In the genomic region with DNA sequence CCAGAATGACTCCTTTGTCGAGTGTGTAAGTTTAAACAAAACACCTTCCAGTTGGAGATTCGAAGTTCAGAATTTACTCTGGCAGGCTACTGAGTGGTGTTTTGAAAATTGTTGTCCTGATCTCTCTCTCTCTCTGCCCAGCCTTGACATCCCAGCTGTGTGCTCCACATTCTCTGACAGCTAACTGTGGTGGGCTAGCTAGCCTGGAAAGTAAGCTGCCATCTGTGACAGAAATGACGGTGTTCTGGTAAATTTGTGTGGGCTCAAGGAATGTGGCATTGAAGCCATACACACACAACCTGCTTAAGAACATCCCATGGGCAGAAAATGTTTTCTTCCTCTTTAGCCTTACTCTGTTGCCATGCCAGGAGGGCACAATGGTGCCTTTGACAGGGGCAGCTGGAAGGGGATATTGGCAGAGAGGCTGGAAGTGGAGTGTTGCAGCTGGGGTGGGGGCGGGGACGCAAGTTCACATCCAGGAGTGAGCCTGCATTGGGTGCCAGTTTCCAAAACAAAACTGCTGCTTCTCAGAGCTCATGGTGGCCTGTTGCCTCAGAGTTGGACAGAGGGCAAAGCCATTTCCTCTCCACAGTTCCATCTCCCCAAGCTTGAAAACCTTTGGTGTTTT, we compare ENCODE assay signal across 15 mouse cellular contexts.
DNase-seq lines count a peak whose midpoint lies in the region; ATAC-seq and TF ChIP-seq lines count a peak whose summit lies in the region.
"Had no signal": no experiment of that assay in that cellular context is flagged by ENCODE, and none has a peak within 500 bp of the region (broad histone marks: within the 10 kb centered on the region; RNA-seq: fewer than 3 reads in every experiment).

No protein-coding gene starts in this region.

- TF ChIP-seq CTCF in hindbrain, postnatal 0 days (IDR thresholded peaks at IDR 0.05; ENCODE audit: low read depth), result no peak

- H3K27ac ChIP-seq in hindbrain, postnatal 0 days, result peak overlapping the region; percentile 72
- H3K27ac ChIP-seq in hindbrain, embryonic 12.5 days, result no peak overlapping the region
- no peak overlapping the region for H3K27ac ChIP-seq in midbrain, embryonic 16.5 days (ENCODE audit: low read length)
- H3K27ac ChIP-seq in midbrain, embryonic 10.5 days (replicated peaks), result no peak overlapping the region
- H3K27ac ChIP-seq: stomach, embryonic 15.5 days had no signal

- peak; percentile 68 for DNase-seq in hindbrain, postnatal 0 days (ENCODE audit: low spot score)
- no peak for DNase-seq in midbrain, embryonic 10.5 days (ENCODE audit: low spot score)
- DNase-seq in layer of hippocampus, adult 9-11 months, result peak; percentile 74
- DNase-seq in right cerebral cortex, postnatal 25 days, result peak; percentile 49
- no peak for DNase-seq in cerebellum, adult 11-12 months
- no peak for DNase-seq in adrenal gland, postnatal 4 days (ENCODE audit: low spot score in 2 of 2)
- DNase-seq: adrenal gland, postnatal 25 days; heart, postnatal 4 days; liver; lung, postnatal 4 days had no signal

- WGBS in hindbrain, postnatal 0 days, result 57% methylated on average over 5 of the region's 5 CpGs
- WGBS in hindbrain, embryonic 12.5 days, result 79% methylated on average over 5 of the region's 5 CpGs
- 71% methylated on average over 5 of the region's 5 CpGs for WGBS in midbrain, embryonic 16.5 days
- WGBS in midbrain, embryonic 10.5 days, result 86% methylated on average over 5 of the region's 5 CpGs

- no peaks in the 10 kb centered on the region for H3K9me3 ChIP-seq in hindbrain, postnatal 0 days (ENCODE audit: low read length)
- H3K9me3 ChIP-seq in hindbrain, embryonic 12.5 days (replicated peaks), result no peaks in the 10 kb centered on the region
- H3K9me3 ChIP-seq in midbrain, embryonic 16.5 days (replicated peaks; ENCODE audit: control insufficient read depth, low read length, poor library complexity, severe bottlenecking), result no peaks in the 10 kb centered on the region
- no peaks in the 10 kb centered on the region for H3K9me3 ChIP-seq in midbrain, embryonic 10.5 days (replicated peaks)
- H3K9me3 ChIP-seq: stomach, embryonic 15.5 days had no signal

- H3K9ac ChIP-seq in hindbrain, postnatal 0 days (replicated peaks; ENCODE audit: low read length), result no peak overlapping the region
- H3K9ac ChIP-seq in hindbrain, embryonic 12.5 days, result no peak overlapping the region
- H3K9ac ChIP-seq in midbrain, embryonic 16.5 days (ENCODE audit: low read depth, low read length), result no peak overlapping the region
- H3K9ac ChIP-seq: stomach, embryonic 15.5 days had no signal

- H3K4me3 ChIP-seq in hindbrain, postnatal 0 days (ENCODE audit: low read length), result no peak overlapping the region
- H3K4me3 ChIP-seq in hindbrain, embryonic 12.5 days, result no peak overlapping the region
- H3K4me3 ChIP-seq in midbrain, embryonic 16.5 days (ENCODE audit: low read depth, low read length), result no peak overlapping the region
- H3K4me3 ChIP-seq in midbrain, embryonic 10.5 days, result no peak overlapping the region
- H3K4me3 ChIP-seq: myocyte; stomach, embryonic 15.5 days had no signal

- H3K4me2 ChIP-seq in hindbrain, postnatal 0 days (ENCODE audit: low read depth, low read length), result no peak overlapping the region
- no peak overlapping the region for H3K4me2 ChIP-seq in hindbrain, embryonic 12.5 days (replicated peaks)
- H3K4me2 ChIP-seq in midbrain, embryonic 16.5 days (ENCODE audit: low read length), result no peak overlapping the region
- H3K4me2 ChIP-seq: stomach, embryonic 15.5 days had no signal

- peak; percentile 94 for ATAC-seq in hindbrain, postnatal 0 days
- ATAC-seq in hindbrain, embryonic 12.5 days (ENCODE audit: low FRiP score), result no peak
- ATAC-seq in midbrain, embryonic 16.5 days, result peak; percentile 60; the same call in 1 of the 2 replicates

- H3K27me3 ChIP-seq in hindbrain, postnatal 0 days (ENCODE audit: insufficient read depth, low read length), result no peaks in the 10 kb centered on the region
- no peaks in the 10 kb centered on the region for H3K27me3 ChIP-seq in hindbrain, embryonic 12.5 days
- no peaks in the 10 kb centered on the region for H3K27me3 ChIP-seq in midbrain, embryonic 16.5 days (ENCODE audit: control insufficient read depth, insufficient read depth, low read depth, low read length)
- H3K27me3 ChIP-seq in midbrain, embryonic 10.5 days (ENCODE audit: low read depth, poor library complexity, severe bottlenecking), result no peaks in the 10 kb centered on the region; the same call in 1 of the 2 replicates
- H3K27me3 ChIP-seq: CH12.LX; stomach, embryonic 15.5 days had no signal

- peaks cover 9% of the 10 kb centered on the region for H3K4me1 ChIP-seq in hindbrain, postnatal 0 days (ENCODE audit: insufficient read depth, low read length)
- H3K4me1 ChIP-seq in hindbrain, embryonic 12.5 days, result no peaks in the 10 kb centered on the region; the same call in 1 of the 2 replicates
- 0 out of 2 replicates have a peak, but pooled peaks cover 2% of the 10 kb centered on the region for H3K4me1 ChIP-seq in midbrain, embryonic 16.5 days (ENCODE audit: control insufficient read depth, insufficient read depth, low read length)
- H3K4me1 ChIP-seq in midbrain, embryonic 10.5 days, result no peaks in the 10 kb centered on the region

- H3K36me3 ChIP-seq in hindbrain, postnatal 0 days (ENCODE audit: insufficient read depth, low read length), result no peaks in the 10 kb centered on the region
- no peaks in the 10 kb centered on the region for H3K36me3 ChIP-seq in hindbrain, embryonic 12.5 days
- no peaks in the 10 kb centered on the region for H3K36me3 ChIP-seq in midbrain, embryonic 16.5 days (ENCODE audit: control insufficient read depth, insufficient read depth, low read length)
- no peaks in the 10 kb centered on the region for H3K36me3 ChIP-seq in midbrain, embryonic 10.5 days
- H3K36me3 ChIP-seq: stomach, embryonic 15.5 days had no signal

Comparison
In these comparisons a context has a peak if more than half of its experiments do, and no peak if none do; other contexts are left out.
1. DNase-seq: peak in hindbrain, postnatal 0 days (single experiment), layer of hippocampus, adult 9-11 months (single experiment) and right cerebral cortex, postnatal 25 days (single experiment); none in midbrain, embryonic 10.5 days (single experiment), cerebellum, adult 11-12 months (single experiment) and adrenal gland, postnatal 4 days (0 of 2).